Comparison of ENCODE assay signal across 8 mouse cellular contexts in genomic region chr4:134253722-134254324, GRCm38 (mm10). TPM values are rescaled to one million over a fixed set of nuclear protein-coding genes. Genes with fewer than 3 reads are reported as not detected.
A peak's percentile ranks its signal among the peaks of the same experiment; 100 is the strongest.
DNase-seq lines count a peak whose midpoint lies in the region; ATAC-seq and TF ChIP-seq lines count a peak whose summit lies in the region.

Grrp1 (minus strand) TSS chr4:134254106.

- no peak for TF ChIP-seq POLR2A in small intestine, adult 2 months (IDR thresholded peaks at IDR 0.05; ENCODE audit: low read depth, low read length)

- 5% methylated on average over 13 of the region's 13 CpGs for WGBS in liver, embryonic 13.5 days (ENCODE audit: insufficient replicate concordance)
- WGBS in small intestine, adult 2 months: 5% methylated on average over 13 of the region's 13 CpGs

- H3K27ac ChIP-seq in liver, embryonic 13.5 days: no peak within 1 kb of the TSS; the same call in 1 of the 2 replicates
- H3K27ac ChIP-seq in small intestine, adult 2 months (ENCODE audit: insufficient read depth, low read depth, low read length): peak within 1 kb of the TSS; percentile 34

- peaks cover 83% of the 10 kb centered on the region for H3K4me1 ChIP-seq in liver, embryonic 13.5 days (replicated peaks)
- peaks cover 15% of the 10 kb centered on the region for H3K4me1 ChIP-seq in small intestine, adult 2 months (ENCODE audit: control insufficient read depth, insufficient read depth, insufficient read length, low read length)

- no peak for TF ChIP-seq CTCF in small intestine, adult 2 months (IDR thresholded peaks at IDR 0.05; ENCODE audit: extremely low read depth, insufficient read length, insufficient replicate concordance, low read depth, low read length)

- peak within 1 kb of the TSS; percentile 68 for H3K4me2 ChIP-seq in liver, embryonic 13.5 days

- peaks cover 85% of the 10 kb centered on the region for H3K27me3 ChIP-seq in liver, embryonic 13.5 days
- H3K27me3 ChIP-seq in small intestine, adult 2 months (ENCODE audit: control insufficient read depth, insufficient read depth, low read length): peaks cover 44% of the 10 kb centered on the region

- no peaks in the 10 kb centered on the region for H3K9me3 ChIP-seq in liver, embryonic 13.5 days (replicated peaks)

- no peak within 1 kb of the TSS; the same call in 1 of the 2 replicates for H3K9ac ChIP-seq in liver, embryonic 13.5 days

- peak within 1 kb of the TSS; percentile 52 for H3K4me3 ChIP-seq in liver, embryonic 13.5 days (replicated peaks)
- H3K4me3 ChIP-seq in small intestine, adult 2 months (ENCODE audit: low read depth, low read length): peak within 1 kb of the TSS; percentile 60

- no peaks in the 10 kb centered on the region for H3K36me3 ChIP-seq in liver, embryonic 13.5 days
- H3K36me3 ChIP-seq in small intestine, adult 2 months (ENCODE audit: control insufficient read depth, insufficient read depth, low read length): no peaks in the 10 kb centered on the region

- ATAC-seq in liver, embryonic 13.5 days (ENCODE audit: low read depth): no peak
- ATAC-seq in CD4-positive, CD25-positive, alpha-beta regulatory T cell, adult 4 months: no peak

- peak; percentile 19 for DNase-seq in urinary bladder, adult 2 months (ENCODE audit: low spot score)
- no peak for DNase-seq in urinary bladder, adult 18-20 months (ENCODE audit: low spot score in 2 of 2)
- DNase-seq in heart, postnatal 36 days: peak; percentile 33 to 44
- no peak for DNase-seq in liver, embryonic 13.5 days
- no peak for DNase-seq in thymus, adult 18-20 months
- DNase-seq in gastrocnemius, postnatal 4 days (ENCODE audit: low spot score in 2 of 2): no peak

- intact Hi-C loops in heart, postnatal 36 days (cut with DNase I): no loop called here

RNA-seq across cellular contexts. Expression of gene Grrp1, which starts in this region (rescaled TPM):
- polyA plus RNA-seq in urinary bladder, adult 2 months (2012; rRNA removed): 13.7 TPM in 2 replicates
- total RNA-seq in heart, postnatal 36 days (2021): 1 to 10 TPM; 6.1 to 9.5 TPM
- 0.61 and 0.83 TPM in 2 replicates for polyA plus RNA-seq in liver, embryonic 13.5 days (2015; fragmentation: Nextera tagmentation; extraction: Ambion mirVana)
- polyA plus RNA-seq in small intestine, adult 2 months (2012; rRNA removed): 8.6 and 16.7 TPM in 2 replicates
- not detected for polyA plus RNA-seq in CD4-positive, CD25-positive, alpha-beta regulatory T cell, adult 4 months (2017; shearing (Covaris generic))
- 1 to 10 TPM; 4.5 to 5.7 TPM for total RNA-seq in gastrocnemius, postnatal 4 days (2021)

Comparison
In these comparisons a context has a peak if more than half of its experiments do, and no peak if none do; other contexts are left out.
1. DNase-seq: peak in urinary bladder, adult 2 months (single experiment) and heart, postnatal 36 days (2 of 2); none in urinary bladder, adult 18-20 months (0 of 2), liver, embryonic 13.5 days (single experiment), thymus, adult 18-20 months (0 of 2) and gastrocnemius, postnatal 4 days (0 of 2).